Mouse (Mus musculus) heart, adult 8-10 months (tissue): ENCODE results near the gene Klc1. TPM values are rescaled to one million over a fixed set of nuclear protein-coding genes. Genes with fewer than 3 reads are reported as not detected.
A peak's percentile ranks its signal among the peaks of the same experiment; 100 is the strongest.

Experiments
- DNase-seq: peaks from one replicate; pipeline ENCODE4 v3.0.0; 2022; ENCODE audit warnings: low spot score
- total RNA-seq, 4 experiments: library from RNA; stranded (reverse); gene quantifications; 2 replicates each; pipeline ENCODE4 v1.2.4; 2022

The Klc1 gene
- total RNA-seq, 4 experiments from 2014 or later, result 73.6 to 90.4 (median 83.5) TPM

DNA sequence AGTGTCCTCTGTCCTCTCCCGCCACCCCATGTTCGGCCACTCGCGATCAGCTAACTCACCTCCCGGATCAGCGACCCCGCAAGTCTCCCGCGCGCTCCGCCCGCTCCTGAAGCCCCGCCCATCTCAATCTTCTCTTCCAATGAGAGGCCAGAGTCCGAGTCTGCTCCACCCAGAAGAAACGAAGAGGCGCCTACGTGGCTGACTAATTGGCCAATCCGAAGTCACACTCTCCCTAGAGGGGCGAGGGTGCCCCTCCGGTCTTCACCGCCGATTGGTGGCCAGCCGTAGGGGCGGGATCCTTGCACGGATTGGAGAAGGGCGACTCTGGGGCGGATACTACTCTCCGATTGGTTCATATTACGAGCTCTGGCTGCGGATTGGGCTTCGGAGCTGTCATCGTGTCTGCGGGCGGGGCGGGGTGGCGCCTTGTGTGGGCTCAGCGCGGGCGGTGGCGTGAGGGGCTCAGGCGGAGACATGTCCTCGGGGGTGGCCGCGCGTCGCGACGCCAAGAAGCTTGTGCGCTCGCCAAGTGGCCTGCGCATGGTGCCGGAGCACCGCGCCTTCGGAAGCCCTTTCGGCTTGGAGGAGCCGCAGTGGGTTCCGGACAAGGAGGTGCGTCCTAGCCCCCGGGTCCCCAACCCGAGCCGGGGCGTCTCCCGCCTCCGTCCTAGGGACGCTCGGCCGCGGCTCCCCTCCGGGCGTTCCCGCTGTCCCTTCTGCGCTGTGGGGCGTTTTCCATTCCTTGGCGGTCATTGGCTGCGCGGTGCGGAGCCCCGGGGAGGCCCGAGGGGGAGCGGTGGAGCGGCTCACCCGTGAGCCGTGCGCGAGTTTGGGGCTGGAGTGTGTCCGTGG, 55.3 kb downstream of the Klc1 start, which contains the start of the genes Xrcc3 and Zfyve21:
TSS of gene Xrcc3 (minus strand) at position 108 of the 852 bp plus-strand sequence.
TSS of gene Zfyve21 (plus strand) at position 405 of the 852 bp plus-strand sequence.
- DNase-seq, result peak; percentile 99

- no peak for DNase-seq
These were observed 56.4 kb downstream of the Klc1 start for GRCm38 (mm10) chr12:111814769-111815762.

DNA sequence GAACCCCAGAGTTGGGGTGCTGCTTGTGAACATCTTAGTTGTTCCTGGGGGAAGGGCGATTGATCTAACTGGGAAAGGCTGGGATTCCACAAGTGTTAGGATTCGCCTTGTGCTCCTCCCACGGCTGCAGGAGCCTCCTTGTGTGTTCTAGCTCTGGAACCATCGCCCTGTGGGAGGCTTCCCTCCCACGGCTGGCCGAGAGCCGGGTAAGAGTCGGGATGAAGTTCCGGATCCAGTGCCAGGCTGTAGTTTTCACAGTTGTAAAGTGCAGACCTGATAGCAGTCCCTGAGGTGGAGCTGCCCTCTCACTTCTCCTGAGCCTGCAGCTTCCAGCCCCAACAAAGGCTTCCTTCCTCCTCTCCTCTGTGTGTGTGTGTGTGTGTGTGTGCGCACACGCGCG, 57.9 kb downstream of the Klc1 start:
- DNase-seq, result no peak

GRCm38 (mm10) chr12:111816967-111817366, 58.3 kb downstream of the Klc1 start:
- no peak for DNase-seq

GRCm38 (mm10) chr12:111817991-111818390, 59.3 kb downstream of the Klc1 start:
- DNase-seq, result no peak

DNA sequence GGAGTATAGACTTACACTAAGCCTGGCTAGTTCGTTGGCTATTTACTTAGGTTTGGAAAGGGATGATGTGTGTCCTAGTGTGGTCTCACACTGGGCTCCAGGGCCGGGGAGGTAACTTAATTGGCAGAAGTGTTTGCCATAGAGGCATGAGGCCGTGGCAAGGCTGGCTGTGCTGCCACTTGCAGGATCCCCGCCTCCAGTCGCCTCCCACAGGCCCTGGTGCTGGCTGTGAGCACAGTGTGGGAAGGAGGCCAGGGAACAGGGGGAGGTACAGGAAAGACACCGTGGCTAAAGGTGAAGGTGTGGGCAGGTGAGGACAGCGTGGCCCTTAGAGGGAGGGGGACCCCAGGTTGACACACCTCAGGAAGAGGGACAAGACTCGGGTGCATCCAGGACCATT, 61.3 kb downstream of the Klc1 start:
- DNase-seq, result no peak

DNA sequence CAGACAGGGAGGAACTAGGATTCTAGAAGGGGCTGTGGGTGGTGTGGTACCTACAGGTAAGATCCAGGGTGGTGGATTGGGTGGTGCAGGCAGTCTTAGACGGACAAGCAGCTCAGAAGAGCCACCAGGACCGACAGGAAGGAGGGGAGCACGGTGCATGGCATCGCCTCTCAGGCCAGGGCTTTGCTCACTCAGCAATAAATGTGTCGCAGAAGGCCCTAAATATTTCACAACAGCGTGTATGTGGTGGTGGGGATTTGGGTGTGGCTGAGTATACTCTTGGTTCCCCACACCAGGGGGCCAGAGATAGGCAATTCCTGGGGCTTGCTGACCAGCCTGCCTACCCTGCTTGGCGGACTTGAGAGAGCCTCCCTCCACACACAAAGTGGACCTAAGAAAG, 62.1 kb downstream of the Klc1 start:
- DNase-seq, result no peak

DNA sequence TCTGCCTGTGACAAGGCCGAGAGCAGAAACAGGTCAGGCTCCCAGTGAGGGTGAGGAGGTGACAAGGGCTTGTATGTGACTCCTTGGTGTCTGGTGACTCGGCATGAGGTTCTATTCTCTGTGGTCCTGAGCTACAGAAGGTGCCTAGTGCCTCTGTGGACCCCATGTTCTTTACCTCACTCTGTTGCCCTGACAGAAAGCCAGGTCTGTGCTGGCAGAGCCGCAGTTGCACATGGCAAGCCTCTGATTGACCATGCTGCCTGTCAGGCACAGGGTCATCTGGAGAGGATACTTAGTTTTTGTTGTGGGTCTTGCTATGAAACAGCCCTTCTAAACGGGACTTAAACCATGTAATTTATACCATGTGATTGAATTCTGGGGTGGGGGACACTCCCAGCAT, 63.3 kb downstream of the Klc1 start:
- no peak for DNase-seq

GRCm38 (mm10) chr12:111827556-111827955, 68.9 kb downstream of the Klc1 start:
- DNase-seq, result no peak

DNA sequence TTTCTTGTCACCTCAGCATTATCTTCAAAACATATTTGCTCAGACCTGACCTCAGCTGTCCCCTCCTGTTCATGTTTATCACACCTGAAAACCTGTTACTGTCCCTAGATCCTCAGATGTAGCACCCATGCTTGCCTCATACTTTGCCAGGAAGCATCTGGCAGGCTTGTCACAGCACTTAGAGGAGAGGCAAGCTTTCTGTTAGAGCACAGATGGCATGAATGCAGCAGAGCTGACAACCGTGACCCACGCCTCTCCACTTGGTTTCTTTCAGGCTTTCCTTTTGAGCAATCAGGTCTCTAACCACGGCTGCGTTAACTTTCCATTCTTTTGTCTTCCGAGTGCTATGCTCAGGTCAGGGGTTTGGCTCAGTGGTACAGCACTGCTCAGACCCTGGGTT, 70.8 kb downstream of the Klc1 start:
- DNase-seq, result no peak

DNA sequence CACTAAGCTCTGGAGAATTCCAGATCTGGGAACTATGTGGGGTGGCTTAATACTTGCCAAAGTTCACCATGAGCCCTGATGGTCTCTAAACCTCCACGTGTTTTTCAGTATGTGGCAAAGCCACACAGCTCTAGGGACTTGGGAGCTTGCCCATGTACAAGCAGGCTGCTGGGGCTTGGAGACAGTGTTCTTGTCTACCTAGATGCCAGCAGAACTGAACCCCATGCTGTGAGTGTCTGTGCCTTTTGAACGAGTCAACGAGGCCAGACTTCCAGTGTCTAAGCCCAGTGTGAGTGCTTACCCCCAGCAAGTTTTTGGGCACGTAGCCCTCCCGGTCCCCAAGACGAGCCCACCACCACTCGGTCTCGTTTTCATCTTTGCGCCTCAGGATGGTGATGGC, 71.3 kb downstream of the Klc1 start:
- no peak for DNase-seq

DNA sequence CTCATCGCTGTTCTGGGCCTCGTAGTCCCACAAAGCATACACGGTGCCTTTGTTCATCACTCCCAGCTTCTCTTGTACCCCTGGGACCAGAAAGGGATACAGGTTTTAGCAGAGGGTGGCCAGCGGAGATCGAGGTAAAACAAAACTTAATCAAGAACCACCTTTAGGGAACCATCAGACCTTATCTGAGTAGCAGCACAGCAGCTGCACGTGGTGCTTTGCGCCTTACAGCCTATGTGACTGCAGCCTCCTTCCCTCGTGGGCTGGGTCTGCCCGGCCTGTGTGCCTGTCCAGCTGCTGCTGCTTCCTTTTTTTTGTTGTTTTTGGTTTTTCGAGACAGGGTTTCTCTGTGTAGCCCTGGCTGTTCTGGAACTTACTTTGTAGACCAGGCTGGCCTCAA, 71.7 kb downstream of the Klc1 start:
- DNase-seq, result no peak

DNA sequence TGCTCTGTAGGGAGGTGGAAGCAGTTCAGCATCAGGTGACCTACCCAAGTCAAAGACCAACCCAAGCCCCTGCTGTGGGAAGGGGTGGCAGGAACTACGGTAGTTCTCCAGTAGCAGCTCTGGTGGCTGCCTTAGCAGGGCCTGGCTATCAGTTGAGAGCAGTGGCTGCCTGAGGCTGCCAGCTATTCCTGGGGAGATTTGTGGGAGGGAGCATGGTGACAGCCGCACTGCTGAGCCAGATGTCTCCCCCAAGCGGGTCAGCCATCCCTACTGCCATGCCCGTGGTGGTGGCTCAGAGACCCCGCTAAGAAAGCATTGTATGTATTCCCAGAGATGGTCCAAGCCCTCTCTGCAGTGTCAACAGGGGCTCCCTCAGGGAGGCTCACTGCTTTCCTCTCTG, 74.0 kb downstream of the Klc1 start:
- DNase-seq, result no peak

GRCm38 (mm10) chr12:111833457-111833856, 74.8 kb downstream of the Klc1 start:
- no peak for DNase-seq

- no peak for DNase-seq
These were observed 84.2 kb downstream of the Klc1 start for GRCm38 (mm10) chr12:111842565-111843433.

DNA sequence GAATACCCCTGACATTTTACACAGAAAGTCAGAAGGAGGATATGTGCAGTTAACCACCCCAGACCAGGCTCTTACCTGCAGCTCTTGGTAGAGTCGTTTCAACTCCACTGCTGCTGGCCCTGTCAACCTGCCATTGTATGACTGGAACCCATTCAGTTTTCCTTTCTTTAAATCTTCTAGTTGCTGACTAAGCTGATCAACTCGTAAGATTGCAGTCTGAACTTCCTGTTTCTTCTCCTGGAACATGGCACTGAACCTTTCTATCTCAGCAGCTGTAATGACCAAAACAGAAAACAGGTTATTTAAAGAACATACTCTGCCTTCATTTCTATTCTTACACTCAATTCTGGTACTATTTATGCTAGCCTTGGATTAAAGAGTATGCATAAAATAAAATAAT, 84.8 kb downstream of the Klc1 start:
- no peak for DNase-seq

DNA sequence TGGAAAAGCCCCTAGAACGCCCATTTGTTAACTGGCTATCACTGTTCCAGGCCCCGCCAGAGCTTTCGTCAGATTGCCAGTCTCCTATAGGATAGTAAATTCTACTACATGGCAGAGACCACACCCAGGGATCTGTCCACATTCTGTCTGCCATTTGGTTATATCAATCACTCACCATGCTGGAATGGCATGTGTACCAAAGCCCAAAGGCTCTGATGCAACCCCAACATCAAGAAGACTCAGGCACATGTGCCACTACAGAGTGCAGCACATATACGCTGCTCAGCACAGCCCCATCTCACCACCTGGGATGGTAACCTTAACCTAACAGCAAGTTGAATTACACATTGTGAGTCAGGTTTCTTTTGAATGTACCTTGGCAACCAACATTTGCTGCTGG, 87.3 kb downstream of the Klc1 start:
- DNase-seq, result no peak

DNA sequence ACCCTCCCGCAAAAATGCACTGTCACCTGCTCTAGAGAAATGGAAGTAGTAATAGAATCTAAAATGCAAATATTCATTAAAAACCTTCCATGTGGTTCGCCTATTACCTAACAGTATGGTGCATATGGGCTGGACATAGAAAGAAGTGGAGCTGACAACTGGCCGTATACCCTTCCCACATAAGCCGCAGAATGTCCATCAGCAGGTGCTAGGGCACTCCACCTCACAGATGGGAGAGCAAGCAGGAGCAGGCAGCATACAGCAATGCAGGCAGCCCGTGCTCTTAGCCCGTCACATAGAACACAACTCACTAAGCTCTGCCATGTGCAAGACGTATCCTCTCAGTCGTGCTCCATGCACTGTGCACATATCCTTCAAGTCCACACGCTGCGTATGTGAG, 88.2 kb downstream of the Klc1 start:
- no peak for DNase-seq

DNA sequence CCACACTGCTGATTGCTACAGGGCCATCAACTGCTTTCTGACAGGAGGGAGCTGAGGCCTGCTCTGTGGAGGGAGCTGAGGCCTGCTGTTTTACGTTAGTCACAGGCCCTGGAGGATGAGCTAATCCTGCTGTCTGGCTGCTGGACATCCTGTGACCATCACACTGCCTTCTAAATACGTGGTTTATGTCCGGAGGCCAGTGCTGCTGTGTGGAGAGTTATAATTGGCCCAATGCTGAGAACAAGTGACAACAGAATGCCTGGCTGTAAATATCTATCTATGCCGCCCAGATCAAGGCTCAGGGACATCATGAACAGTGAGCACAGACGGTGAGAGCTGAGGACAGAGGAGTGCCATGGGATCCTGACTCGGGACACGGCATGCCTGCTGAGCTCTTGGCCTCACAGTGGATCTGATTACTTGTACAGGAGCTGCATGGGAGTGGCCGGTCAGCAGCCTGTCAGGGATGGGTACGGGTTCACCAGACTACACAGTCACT, 89.7 kb downstream of the Klc1 start:
- peak; percentile 28 for DNase-seq

DNA sequence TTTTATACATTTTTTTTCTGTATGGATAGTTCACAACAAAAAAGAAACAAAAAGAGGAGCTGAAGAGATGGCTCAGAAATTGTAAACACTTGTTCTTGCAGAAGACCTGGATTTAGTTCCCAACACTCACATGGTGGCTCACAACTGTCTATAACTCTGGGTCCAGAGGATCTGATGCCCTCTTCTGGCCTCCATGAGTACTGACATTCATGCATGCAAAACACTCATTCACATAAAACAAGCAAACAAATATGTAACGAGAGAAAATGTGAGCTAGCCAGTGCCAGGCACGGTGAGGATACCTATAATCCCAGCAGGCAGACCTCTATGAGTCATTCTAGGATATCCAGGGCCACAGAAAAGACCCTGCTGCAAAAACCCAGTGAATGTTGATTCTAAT, 92.6 kb downstream of the Klc1 start:
- no peak for DNase-seq

DNA sequence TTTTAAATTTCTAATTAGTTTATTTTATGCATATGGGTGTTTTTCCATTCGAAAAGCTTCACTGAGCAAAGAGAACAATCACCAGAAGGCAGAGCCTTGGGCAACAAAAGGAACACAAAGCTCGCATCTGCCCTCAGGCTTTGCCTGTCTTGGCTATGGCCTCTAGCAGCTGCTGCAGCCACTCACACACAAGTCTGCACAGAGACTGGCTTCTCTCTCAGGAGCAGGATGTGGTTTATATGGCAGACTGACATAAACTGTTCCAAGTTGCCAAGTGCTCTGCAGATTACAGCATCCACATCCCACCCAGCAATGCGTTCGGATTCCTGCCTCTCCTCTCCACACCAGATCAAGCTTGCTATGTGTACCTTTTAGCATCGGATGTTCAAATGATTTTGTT, 93.1 kb downstream of the Klc1 start:
- no peak for DNase-seq
